Mouse (Mus musculus): Measurements from ENCODE around the gene Gm12248. TPM values are rescaled to one million over a fixed set of nuclear protein-coding genes. Genes with fewer than 3 reads are reported as not detected.

The Gm12248 gene
- polyA plus RNA-seq (2012; rRNA removed): 0.42 and 1.6 TPM in 2 replicates

DNA sequence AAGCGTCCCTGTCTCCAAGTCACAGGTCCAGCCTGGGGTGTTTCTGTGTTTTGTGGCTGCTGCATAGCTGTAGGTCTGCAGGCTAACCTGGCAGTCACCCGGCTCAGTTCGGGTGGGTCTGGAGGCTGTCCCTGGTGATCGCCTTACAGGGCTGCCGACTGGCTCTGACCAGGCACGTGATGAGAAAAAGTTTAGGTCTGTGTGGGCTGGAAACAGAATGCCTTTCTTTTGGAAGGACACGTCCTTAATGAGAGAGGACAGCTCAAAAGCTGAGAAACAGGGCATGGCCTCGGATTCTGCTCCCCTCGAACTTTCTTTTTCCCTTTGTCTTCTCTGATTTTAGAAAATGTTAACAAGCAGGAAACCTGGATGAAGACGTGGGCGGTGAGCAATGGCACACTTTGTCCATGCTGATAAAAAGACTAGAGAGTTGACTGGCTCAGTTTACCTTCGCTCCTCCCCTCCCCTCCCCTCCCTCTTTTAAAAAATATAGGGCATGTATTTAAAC is at the start of gene Gm12248:
Gene Gm12248, minus strand, starts transcription at position 114 of the 508 bp plus-strand sequence.
- peaks cover 6% of the 10 kb centered on the region; the same call in 1 of the 2 replicates for H3K4me1 ChIP-seq (ENCODE audit: control insufficient read depth, insufficient read depth, low read length)
- H3K4me3 ChIP-seq (replicated peaks; ENCODE audit: extremely low read depth, low read depth, low read length): peak within 1 kb of the TSS; percentile 61
- peak; percentile 63; the same call in 1 of the 2 replicates for TF ChIP-seq POLR2A (IDR thresholded peaks at IDR 0.05; ENCODE audit: borderline replicate concordance, extremely low read depth, low read depth, low read length)
- no peak for TF ChIP-seq CTCF (IDR thresholded peaks at IDR 0.05; ENCODE audit: insufficient read depth, low read length)
- DNase-seq: peak; percentile 34
- WGBS: 18% methylated on average over 12 of the region's 12 CpGs

DNA sequence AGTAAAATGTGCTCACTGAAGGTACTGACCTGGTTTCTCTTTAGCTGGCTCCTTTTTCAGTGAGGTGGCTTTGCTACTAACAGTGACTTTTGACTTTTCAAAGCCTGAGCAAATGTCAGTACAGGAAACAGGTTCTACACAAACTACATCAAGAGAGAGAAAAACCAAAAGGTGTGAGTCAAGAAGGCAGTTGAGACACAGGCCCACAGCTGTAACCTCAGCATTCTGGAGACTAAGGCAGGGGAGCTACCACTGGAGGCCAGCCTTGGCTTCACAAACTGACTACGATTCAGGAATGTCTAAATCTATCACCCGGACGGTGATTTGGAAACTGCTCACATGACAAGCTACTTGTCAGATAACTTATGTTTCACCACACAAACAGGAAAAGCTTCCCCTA is 46.5 kb upstream of the Gm12248 start:
- no peak overlapping the region for H3K4me3 ChIP-seq (replicated peaks; ENCODE audit: extremely low read depth, low read depth, low read length)
- TF ChIP-seq CTCF (IDR thresholded peaks at IDR 0.05; ENCODE audit: insufficient read depth, low read length): no peak
- no peak for TF ChIP-seq POLR2A (IDR thresholded peaks at IDR 0.05; ENCODE audit: borderline replicate concordance, extremely low read depth, low read depth, low read length)
- WGBS: 64% methylated on average over 3 of the region's 3 CpGs
- DNase-seq: no peak
- H3K4me1 ChIP-seq (ENCODE audit: control insufficient read depth, insufficient read depth, low read length): no peaks in the 10 kb centered on the region

DNA sequence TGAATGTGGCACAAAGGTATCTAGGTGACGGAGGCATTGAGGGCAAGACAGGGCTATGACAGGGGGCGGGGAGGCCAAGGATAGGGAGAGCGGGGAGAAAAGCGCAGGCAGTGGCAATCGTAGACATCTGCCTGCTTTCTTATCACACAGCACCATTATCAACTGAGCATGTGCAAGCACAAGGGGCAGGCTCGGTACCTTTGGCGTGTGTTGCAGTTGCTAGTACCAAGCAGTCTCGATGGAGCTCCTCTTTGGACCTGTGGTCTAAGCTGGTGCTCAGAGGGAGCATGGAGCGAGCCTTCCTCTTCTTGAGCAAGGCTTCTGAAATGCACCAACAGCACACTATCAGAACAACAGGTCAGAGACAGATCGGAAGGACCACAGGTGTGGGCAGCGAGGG is 45.9 kb upstream of the Gm12248 start:
- DNase-seq: no peak
- TF ChIP-seq POLR2A (IDR thresholded peaks at IDR 0.05; ENCODE audit: borderline replicate concordance, extremely low read depth, low read depth, low read length): no peak
- TF ChIP-seq CTCF (IDR thresholded peaks at IDR 0.05; ENCODE audit: insufficient read depth, low read length): no peak
- 90% methylated on average over 11 of the region's 11 CpGs for WGBS
- H3K4me1 ChIP-seq (ENCODE audit: control insufficient read depth, insufficient read depth, low read length): no peaks in the 10 kb centered on the region
- no peak overlapping the region for H3K4me3 ChIP-seq (replicated peaks; ENCODE audit: extremely low read depth, low read depth, low read length)

DNA sequence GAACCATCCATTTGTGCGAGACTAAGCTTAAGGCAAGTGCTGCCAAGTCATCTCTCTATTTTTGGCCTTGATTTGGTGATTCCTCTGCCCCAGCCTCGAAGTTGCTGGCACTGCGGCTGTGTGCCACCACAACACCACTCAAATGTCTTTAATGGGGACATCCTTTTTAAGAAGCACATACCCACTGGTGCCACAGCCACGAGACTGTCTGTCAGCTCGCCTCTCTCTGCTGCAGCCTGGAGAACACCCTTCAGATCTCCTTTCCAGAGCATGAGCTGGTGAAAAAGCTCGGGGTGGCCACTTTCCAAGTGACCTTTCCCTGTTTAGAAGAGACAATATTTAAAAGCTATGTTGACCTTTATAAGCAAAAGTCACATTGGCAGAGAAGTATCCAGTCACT is 43.7 kb upstream of the Gm12248 start:
- Histone ChIP-seq H3K4me3 (replicated peaks; ENCODE audit: extremely low read depth, low read depth, low read length) (no peak overlapping the region), H3K4me1 (ENCODE audit: control insufficient read depth, insufficient read depth, low read length) (no peaks in the 10 kb centered on the region)
- DNase-seq: no peak
- WGBS: 86% methylated on average over 6 of the region's 6 CpGs
- no peak for TF ChIP-seq POLR2A (IDR thresholded peaks at IDR 0.05; ENCODE audit: borderline replicate concordance, extremely low read depth, low read depth, low read length)
- no peak for TF ChIP-seq CTCF (IDR thresholded peaks at IDR 0.05; ENCODE audit: insufficient read depth, low read length)

DNA sequence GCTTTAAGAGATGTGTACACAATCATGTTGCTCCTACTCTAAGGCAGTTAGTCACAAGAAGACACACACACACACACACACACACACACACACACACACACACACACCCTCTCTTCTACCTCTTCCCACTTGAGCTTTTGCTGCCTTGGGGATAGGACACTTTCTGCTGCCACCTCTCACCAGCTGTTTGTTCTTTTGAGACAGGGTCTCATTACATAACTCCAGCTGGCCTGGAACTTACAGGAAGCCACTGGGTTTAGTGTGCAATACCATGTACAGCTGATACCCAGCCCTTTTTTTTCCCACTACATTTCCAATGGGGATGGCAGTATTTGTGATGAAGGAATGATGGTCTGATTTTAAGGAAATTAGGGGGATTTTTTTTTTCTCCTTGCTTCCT is 42.4 kb upstream of the Gm12248 start:
- Histone ChIP-seq H3K4me1 (ENCODE audit: control insufficient read depth, insufficient read depth, low read length) (no peaks in the 10 kb centered on the region), H3K4me3 (replicated peaks; ENCODE audit: extremely low read depth, low read depth, low read length) (no peak overlapping the region)
- DNase-seq: no peak
- TF ChIP-seq POLR2A (IDR thresholded peaks at IDR 0.05; ENCODE audit: borderline replicate concordance, extremely low read depth, low read depth, low read length) (no peak), CTCF (IDR thresholded peaks at IDR 0.05; ENCODE audit: insufficient read depth, low read length) (no peak)

DNA sequence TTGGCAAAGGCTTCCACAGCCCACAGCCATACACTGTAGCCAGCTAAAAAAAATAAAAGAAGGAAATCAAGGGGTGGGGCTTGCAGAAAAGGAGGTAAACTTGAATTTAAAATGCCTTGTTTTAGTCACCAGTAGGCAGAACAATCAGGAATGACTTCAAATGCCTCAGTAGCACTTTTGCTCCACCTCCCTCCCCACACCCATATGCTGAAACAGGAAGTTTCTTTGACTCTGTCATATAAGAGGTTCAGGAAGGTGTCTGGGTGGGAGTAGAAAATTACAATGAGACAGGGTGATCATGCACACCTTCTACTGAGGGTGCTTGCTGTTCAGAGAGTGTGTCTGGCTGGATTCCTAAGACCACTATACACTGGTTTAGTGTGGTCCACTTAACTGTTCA is 41.9 kb upstream of the Gm12248 start:
- no peak for DNase-seq
- no peak for TF ChIP-seq POLR2A (IDR thresholded peaks at IDR 0.05; ENCODE audit: borderline replicate concordance, extremely low read depth, low read depth, low read length)
- TF ChIP-seq CTCF (IDR thresholded peaks at IDR 0.05; ENCODE audit: insufficient read depth, low read length): no peak
- no peaks in the 10 kb centered on the region for H3K4me1 ChIP-seq (ENCODE audit: control insufficient read depth, insufficient read depth, low read length)
- H3K4me3 ChIP-seq (replicated peaks; ENCODE audit: extremely low read depth, low read depth, low read length): no peak overlapping the region

DNA sequence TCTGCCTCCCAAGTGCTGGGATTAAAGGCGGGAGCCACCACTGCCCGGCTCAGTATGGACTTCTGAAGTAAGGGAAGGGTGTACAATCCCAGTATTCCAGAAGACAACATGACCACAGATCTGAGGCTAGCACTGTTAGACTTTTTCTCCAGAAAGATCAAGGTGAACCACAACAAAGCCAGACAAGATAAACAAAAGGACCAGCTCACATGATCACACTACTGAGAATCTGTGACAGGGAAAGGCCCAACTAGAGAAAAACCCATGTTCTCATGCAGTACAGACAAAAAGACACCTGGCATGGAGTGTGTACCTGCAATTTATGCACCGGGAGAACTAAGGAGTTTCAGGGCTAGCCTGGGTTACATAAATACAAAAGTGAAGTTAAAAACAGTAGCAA is 39.1 kb upstream of the Gm12248 start:
- H3K4me1 ChIP-seq (ENCODE audit: control insufficient read depth, insufficient read depth, low read length): no peaks in the 10 kb centered on the region
- DNase-seq: no peak
- WGBS: 90% methylated on average over 3 of the region's 3 CpGs
- TF ChIP-seq POLR2A (IDR thresholded peaks at IDR 0.05; ENCODE audit: borderline replicate concordance, extremely low read depth, low read depth, low read length): no peak
- TF ChIP-seq CTCF (IDR thresholded peaks at IDR 0.05; ENCODE audit: insufficient read depth, low read length): no peak
- H3K4me3 ChIP-seq (replicated peaks; ENCODE audit: extremely low read depth, low read depth, low read length): no peak overlapping the region

DNA sequence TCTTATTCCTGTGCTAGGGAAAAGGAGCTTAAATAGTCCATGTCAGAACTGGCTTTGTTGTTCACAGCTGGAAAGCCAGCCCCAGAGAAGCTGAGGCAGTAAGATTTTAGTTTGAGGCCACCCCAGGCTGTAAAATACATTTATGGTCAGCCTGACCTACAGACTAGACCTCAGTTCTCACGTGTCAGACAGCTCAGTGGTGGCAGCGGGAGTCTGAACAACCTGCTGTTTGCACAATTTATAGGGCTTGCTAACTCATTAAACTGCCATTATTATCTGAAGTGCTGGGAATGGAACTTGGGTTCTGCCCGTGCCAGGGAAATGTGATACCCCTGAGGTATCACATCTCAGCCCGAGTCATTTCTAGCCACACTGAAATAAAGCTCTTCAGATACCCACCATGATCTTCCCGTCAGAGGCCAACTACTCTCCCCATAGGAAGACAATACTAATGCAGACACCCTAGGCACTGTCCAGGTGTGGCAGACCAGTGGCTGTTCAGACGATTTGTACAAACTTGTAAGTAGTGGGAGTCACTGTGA is 36.4 kb upstream of the Gm12248 start:
- Histone ChIP-seq H3K4me3 (replicated peaks; ENCODE audit: extremely low read depth, low read depth, low read length) (no peak overlapping the region), H3K4me1 (ENCODE audit: control insufficient read depth, insufficient read depth, low read length) (no peaks in the 10 kb centered on the region)
- TF ChIP-seq POLR2A (IDR thresholded peaks at IDR 0.05; ENCODE audit: borderline replicate concordance, extremely low read depth, low read depth, low read length): no peak
- TF ChIP-seq CTCF (IDR thresholded peaks at IDR 0.05; ENCODE audit: insufficient read depth, low read length): no peak
- 79% methylated on average over 6 of the region's 6 CpGs for WGBS
- DNase-seq: no peak

DNA sequence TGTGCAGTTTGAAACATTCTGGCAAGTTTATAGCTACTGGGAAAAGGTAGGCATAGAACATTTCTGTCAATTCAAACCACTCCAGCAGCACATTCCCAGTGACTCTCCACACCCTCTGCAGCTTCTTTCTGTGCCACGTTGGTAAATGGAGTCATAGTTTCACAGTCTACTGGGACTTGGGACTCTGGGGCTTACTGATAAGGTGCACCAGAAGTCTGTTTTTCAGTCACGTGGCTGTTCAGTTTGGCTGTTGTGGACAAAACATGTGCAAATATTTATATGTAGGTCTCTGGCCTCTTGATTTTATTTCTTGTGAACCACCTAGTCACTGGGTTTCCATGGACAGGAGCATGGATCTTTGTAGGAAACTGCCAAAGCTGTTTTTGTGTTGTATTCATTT is 34.6 kb upstream of the Gm12248 start:
- no peak for TF ChIP-seq POLR2A (IDR thresholded peaks at IDR 0.05; ENCODE audit: borderline replicate concordance, extremely low read depth, low read depth, low read length)
- TF ChIP-seq CTCF (IDR thresholded peaks at IDR 0.05; ENCODE audit: insufficient read depth, low read length): no peak
- DNase-seq: no peak
- Histone ChIP-seq H3K4me1 (ENCODE audit: control insufficient read depth, insufficient read depth, low read length) (no peaks in the 10 kb centered on the region), H3K4me3 (replicated peaks; ENCODE audit: extremely low read depth, low read depth, low read length) (no peak overlapping the region)
- 81% methylated on average over 2 of the region's 2 CpGs for WGBS

DNA sequence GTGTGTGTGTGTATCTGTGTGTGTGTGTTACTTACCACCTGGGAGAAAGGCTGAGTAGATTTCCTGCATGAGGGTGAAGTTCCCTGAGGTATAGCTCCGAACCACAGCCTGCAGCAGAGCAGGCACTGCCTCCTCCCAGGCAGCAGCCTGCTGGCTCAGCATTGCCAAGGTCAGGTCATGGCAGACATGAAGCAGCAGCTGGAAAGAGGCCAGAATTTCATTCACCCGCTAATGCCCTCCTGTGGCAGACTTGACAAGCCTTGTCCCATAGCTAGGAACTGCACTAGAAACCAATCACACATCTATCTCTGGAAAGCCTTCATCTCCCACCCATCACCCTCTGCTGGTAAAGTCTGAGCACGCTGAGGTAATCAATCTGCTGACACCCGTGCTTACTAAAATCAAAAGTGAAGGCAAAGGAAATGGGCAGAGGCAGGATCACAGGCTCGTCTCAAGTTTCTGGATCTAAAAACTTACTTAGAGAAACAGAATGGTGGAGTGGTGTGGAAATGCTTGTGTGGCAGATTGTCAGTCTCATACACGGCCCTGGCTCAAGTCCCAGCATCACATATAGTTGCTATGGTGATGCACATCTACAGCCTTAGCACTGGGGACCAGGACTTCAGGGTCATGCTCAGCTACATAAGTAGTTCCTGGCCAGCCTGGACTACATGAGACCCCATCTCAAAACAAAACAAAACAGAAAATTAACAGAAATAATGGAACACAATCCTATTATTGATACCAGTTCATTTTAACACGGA is 33.6 kb upstream of the Gm12248 start:
- no peak overlapping the region for H3K4me3 ChIP-seq (replicated peaks; ENCODE audit: extremely low read depth, low read depth, low read length)
- 49% methylated on average over 7 of the region's 7 CpGs for WGBS
- no peak for TF ChIP-seq CTCF (IDR thresholded peaks at IDR 0.05; ENCODE audit: insufficient read depth, low read length)
- no peak for TF ChIP-seq POLR2A (IDR thresholded peaks at IDR 0.05; ENCODE audit: borderline replicate concordance, extremely low read depth, low read depth, low read length)
- H3K4me1 ChIP-seq (ENCODE audit: control insufficient read depth, insufficient read depth, low read length): no peaks in the 10 kb centered on the region
- DNase-seq: no peak

All from lung, adult 2 months (tissue).